Mouse (Mus musculus) v-Abl transformed pro-B cells (cell line): ENCODE measurements around the gene Cd36.

Experiments
- in situ Hi-C, 2 experiments: fragments of 400-800 bp; cut with MboI; formaldehyde crosslinking; loops; one replicate each; pipeline ENCODE4 v1.15.1; 2025; ENCODE audit not compliant: unreplicated experiment in 2 of 2

Gene Cd36

GRCm38 (mm10) chr5:17820239-17820999 is 68.2 kb downstream of the Cd36 start:
- in situ Hi-C loops = loop anchor here in 1 of 2 experiments (10.0 kb wide), 1 partner anchor 624 kb away; no protein-coding TSS in a partner anchor

- in situ Hi-C loops = loop anchor here (10.0 kb wide), 2 partner anchors 229 to 629 kb away; no protein-coding TSS in a partner anchor
Measured at GRCm38 (mm10) chr5:17816170-17816569, 72.4 kb downstream of the Cd36 start.

- in situ Hi-C loops = loop anchor here (10.0 kb wide), 2 partner anchors 234 to 634 kb away; no protein-coding TSS in a partner anchor
Measured at GRCm38 (mm10) chr5:17810336-17810735, 78.3 kb downstream of the Cd36 start.

GRCm38 (mm10) chr5:17806774-17807377 is 81.7 kb downstream of the Cd36 start:
- in situ Hi-C loops = no loop called here

- in situ Hi-C loops = no loop called here
Measured at GRCm38 (mm10) chr5:17776571-17776970, 112.0 kb downstream of the Cd36 start.

- in situ Hi-C loops = loop anchor here (25.0 kb wide), 2 partner anchors 1458 to 1617 kb away; no protein-coding TSS in a partner anchor
Measured at GRCm38 (mm10) chr5:17770328-17770727, 118.3 kb downstream of the Cd36 start.

GRCm38 (mm10) chr5:17766006-17766677 is 122.5 kb downstream of the Cd36 start:
- in situ Hi-C loops = loop anchor here (5.0 to 25.0 kb wide), 5 partner anchors 681 to 1621 kb away; no protein-coding TSS in a partner anchor

- in situ Hi-C loops = loop anchor here (25.0 kb wide), 2 partner anchors 1441 to 1634 kb away; no protein-coding TSS in a partner anchor
Measured at GRCm38 (mm10) chr5:17753471-17754005, 135.1 kb downstream of the Cd36 start.

- in situ Hi-C loops = no loop called here
Measured at GRCm38 (mm10) chr5:17748293-17748692, 140.3 kb downstream of the Cd36 start.

- in situ Hi-C loops = no loop called here
Measured at GRCm38 (mm10) chr5:17747143-17747542, 141.5 kb downstream of the Cd36 start.

GRCm38 (mm10) chr5:17746520-17746919 is 142.1 kb downstream of the Cd36 start:
- in situ Hi-C loops = no loop called here

- in situ Hi-C loops = no loop called here
Measured at GRCm38 (mm10) chr5:17739805-17740204, 148.8 kb downstream of the Cd36 start.
